Mouse (Mus musculus) layer of hippocampus, postnatal 25 days (tissue): ENCODE results near the gene Mrps35. TPM values are rescaled to one million over a fixed set of nuclear protein-coding genes. Genes with fewer than 3 reads are reported as not detected.

ENCODE experiments used
- total RNA-seq, 2 experiments: library from RNA; stranded (reverse); gene quantifications; 2 replicates each; pipeline ENCODE4 v1.2.3; 2021

The Mrps35 gene
- total RNA-seq, 2 experiments from 2014 or later: 44.4 to 47.3 TPM

Other genes with a start within 250 kb of the Mrps35 start
- gene Arntl2, start 246.7 kb upstream of the Mrps35 start, total RNA-seq: 1 to 10 TPM; 4.9 to 8.8 TPM
- gene Smco2, start 192.7 kb upstream of the Mrps35 start, total RNA-seq: not detected
- 10 to 100 TPM; 40.9 to 41.7 TPM for gene Ppfibp1, start 154.3 kb upstream of the Mrps35 start, total RNA-seq
- gene 1700034J05Rik, start 88.3 kb upstream of the Mrps35 start, total RNA-seq: not detected
- 1 to 10 TPM; 1.2 to 1.7 TPM for gene Rep15, start 10.2 kb upstream of the Mrps35 start, total RNA-seq
- gene Mansc4, start 44.3 kb downstream of the Mrps35 start, total RNA-seq: 1 to 10 TPM in 1 of 2 experiments, not detected in 1; 1.0 TPM
- 10 to 100 TPM; 20.5 to 21.9 TPM for gene Klhl42, start 48.6 kb downstream of the Mrps35 start, total RNA-seq
- gene Pthlh, start 221.4 kb downstream of the Mrps35 start, total RNA-seq: 1 to 10 TPM; 2.4 to 2.7 TPM